Mouse (Mus musculus) liver, embryonic 11.5 days (tissue): Measurements from ENCODE around the gene Ap1ar. TPM values are rescaled to one million over a fixed set of nuclear protein-coding genes. Genes with fewer than 3 reads are reported as not detected.

ENCODE experiments used
- ATAC-seq: fragments of 200-750 bp; cut with Nextera tagmentation; replicated peaks from 2 replicates; pipeline ENCODE4 v1.8.0; 2017; ENCODE audit warnings: moderate number of reproducible peaks, mild to moderate bottlenecking, moderate TSS enrichment, moderate library complexity; ENCODE audit not compliant: low FRiP score
- DNase-seq: peaks from one replicate; pipeline ENCODE4 v3.0.0-alpha.2; 2017; ENCODE audit warnings: low spot score
- H3K27ac ChIP-seq: fragments of 300-500 bp; sonication (generic); 2 replicates; pipeline ENCODE4 v1.5.1; 2014; ENCODE audit warnings: mild to moderate bottlenecking, low read depth, low read length, control low read depth
- H3K27me3 ChIP-seq: fragments of 300-500 bp; sonication (generic); replicated peaks from 2 replicates; pipeline ENCODE4 v1.6.1; 2014; ENCODE audit warnings: low read length, mixed read lengths; ENCODE audit not compliant: control insufficient read depth, insufficient read depth
- H3K36me3 ChIP-seq: fragments of 300-500 bp; sonication (generic); 2 replicates; pipeline ENCODE4 v1.6.1; 2014; ENCODE audit warnings: mild to moderate bottlenecking, low read length, moderate library complexity, mixed read lengths; ENCODE audit not compliant: control insufficient read depth, insufficient read depth
- H3K4me1 ChIP-seq: fragments of 300-500 bp; sonication (generic); replicated peaks from 2 replicates; pipeline ENCODE4 v1.6.1; 2014; ENCODE audit warnings: low read length, mixed read lengths; ENCODE audit not compliant: control insufficient read depth, insufficient read depth
- H3K4me2 ChIP-seq: fragments of 300-500 bp; sonication (generic); 2 replicates; pipeline ENCODE4 v1.6.1; 2014; ENCODE audit warnings: mild to moderate bottlenecking, control low read depth, moderate library complexity
- H3K4me3 ChIP-seq: fragments of 300-500 bp; sonication (generic); 2 replicates; pipeline ENCODE4 v1.5.1; 2014; ENCODE audit warnings: low read depth, low read length, control low read depth
- H3K9ac ChIP-seq: fragments of 300-500 bp; sonication (generic); 2 replicates; pipeline ENCODE4 v1.6.1; 2014; ENCODE audit warnings: low read depth, low read length, control low read depth
- H3K9me3 ChIP-seq: fragments of 300-500 bp; sonication (generic); 2 replicates; pipeline ENCODE4 v1.6.1; 2016; ENCODE audit warnings: low read length, inconsistent platforms, mixed read lengths; ENCODE audit not compliant: control insufficient read depth
- WGBS: fragments of 180-500 bp; shearing (Covaris S2); extraction: QIAGEN DNeasy Blood & Tissue Kit; methylation state at CpG from one replicate; pipeline ENCODE4 v1.1.7; 2014; 5-methylcytosine and 5-hydroxymethylcytosine counted together
- polyA plus RNA-seq: library from polyadenylated mRNA; unstranded; fragments of >200 nt; fragmentation: Nextera tagmentation; extraction: Ambion mirVana; gene quantifications from 2 replicates; pipeline ENCODE4 v1.2.1, GENCODE M21; 2014

Ap1ar gene
- polyA plus RNA-seq, 1 experiment from 2014 or later, result 55.8 TPM

DNA sequence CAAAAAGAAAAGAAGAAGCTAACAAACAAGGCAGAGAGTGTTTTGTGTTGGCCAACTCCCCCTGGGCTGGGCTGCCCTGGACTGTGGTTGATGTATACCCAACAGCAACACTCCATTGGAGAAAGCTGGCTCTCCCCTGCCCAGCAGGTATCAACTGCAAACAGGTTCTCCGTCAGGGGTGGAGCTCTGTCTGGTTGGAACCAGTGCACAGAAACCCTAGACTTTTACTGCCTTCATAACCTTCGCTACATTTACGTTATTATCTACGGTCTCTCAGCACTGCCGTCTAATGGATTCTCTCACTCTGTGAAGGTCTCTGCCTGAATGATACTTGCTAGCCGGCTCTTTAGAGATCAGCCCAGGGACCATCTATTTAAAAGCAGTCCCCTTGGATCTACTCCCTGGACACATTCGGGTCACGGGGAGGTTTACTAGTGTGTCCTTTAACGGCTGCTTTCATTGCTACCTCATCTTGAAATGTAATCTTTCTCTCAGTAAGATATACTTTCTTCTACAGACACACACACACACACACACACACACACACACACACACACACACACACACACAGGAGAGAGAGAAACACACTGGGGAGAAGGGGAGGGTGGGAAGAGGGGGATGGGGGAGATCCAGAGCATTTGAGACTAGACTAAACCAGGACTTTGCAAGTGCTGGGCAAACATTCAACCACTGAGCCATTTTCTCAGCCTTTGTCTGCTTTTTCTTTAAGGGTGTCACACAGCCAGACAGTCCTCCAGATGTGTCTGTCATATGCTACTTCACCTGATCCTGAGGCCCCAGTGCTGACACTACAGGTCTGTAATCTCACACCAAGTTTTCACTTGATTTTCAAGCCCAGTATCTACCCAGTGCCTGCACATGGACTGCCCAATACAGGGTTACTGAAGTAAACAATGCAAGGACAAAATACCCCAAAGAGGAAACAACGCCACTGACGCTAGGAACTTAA is 18.3 kb downstream of the Ap1ar start:
- Histone ChIP-seq H3K27ac (no peak overlapping the region; the same call in 1 of the 2 replicates), H3K9me3 (no peaks in the 10 kb centered on the region), H3K27me3 (no peaks in the 10 kb centered on the region), H3K36me3 (peaks cover 19% of the 10 kb centered on the region), H3K9ac (no peak overlapping the region), H3K4me1 (peaks cover 6% of the 10 kb centered on the region), H3K4me2 (no peak overlapping the region), H3K4me3 (no peak overlapping the region)
- ATAC-seq (0 out of 2 replicates have a peak, but pooled peaks have one; percentile 29), DNase-seq (no peak)
- WGBS, result 80% methylated on average over 11 of the region's 11 CpGs

GRCm38 (mm10) chr3:127817120-127817683 is 20.1 kb downstream of the Ap1ar start:
- Histone ChIP-seq H3K4me2 (no peak overlapping the region), H3K9me3 (no peaks in the 10 kb centered on the region), H3K36me3 (peaks cover 21% of the 10 kb centered on the region), H3K4me3 (no peak overlapping the region), H3K27me3 (no peaks in the 10 kb centered on the region), H3K9ac (no peak overlapping the region), H3K27ac (no peak overlapping the region), H3K4me1 (peaks cover 6% of the 10 kb centered on the region)
- ATAC-seq, result no peak
- 74% methylated on average over 7 of the region's 7 CpGs for WGBS
- no peak for DNase-seq

- Histone ChIP-seq H3K4me1 (no peaks in the 10 kb centered on the region; the same call in 1 of the 2 replicates), H3K9ac (no peak overlapping the region), H3K36me3 (peaks cover 21% of the 10 kb centered on the region; the same call in 1 of the 2 replicates), H3K27me3 (no peaks in the 10 kb centered on the region), H3K9me3 (no peaks in the 10 kb centered on the region), H3K4me2 (no peak overlapping the region), H3K4me3 (no peak overlapping the region), H3K27ac (no peak overlapping the region)
- WGBS, result 93% methylated on average over 7 of the region's 7 CpGs
- DNase-seq (no peak), ATAC-seq (no peak)
These were observed 28.2 kb downstream of the Ap1ar start for GRCm38 (mm10) chr3:127809103-127809502.

- ATAC-seq (no peak), DNase-seq (no peak)
- Histone ChIP-seq H3K27ac (no peak overlapping the region), H3K4me1 (no peaks in the 10 kb centered on the region; the same call in 1 of the 2 replicates), H3K4me2 (no peak overlapping the region), H3K9ac (no peak overlapping the region), H3K36me3 (peaks cover 18% of the 10 kb centered on the region; the same call in 1 of the 2 replicates), H3K27me3 (no peaks in the 10 kb centered on the region), H3K4me3 (no peak overlapping the region), H3K9me3 (no peaks in the 10 kb centered on the region)
- WGBS, result 88% methylated on average over 5 of the region's 5 CpGs
These were observed 29.5 kb downstream of the Ap1ar start for GRCm38 (mm10) chr3:127807846-127808245.

DNA sequence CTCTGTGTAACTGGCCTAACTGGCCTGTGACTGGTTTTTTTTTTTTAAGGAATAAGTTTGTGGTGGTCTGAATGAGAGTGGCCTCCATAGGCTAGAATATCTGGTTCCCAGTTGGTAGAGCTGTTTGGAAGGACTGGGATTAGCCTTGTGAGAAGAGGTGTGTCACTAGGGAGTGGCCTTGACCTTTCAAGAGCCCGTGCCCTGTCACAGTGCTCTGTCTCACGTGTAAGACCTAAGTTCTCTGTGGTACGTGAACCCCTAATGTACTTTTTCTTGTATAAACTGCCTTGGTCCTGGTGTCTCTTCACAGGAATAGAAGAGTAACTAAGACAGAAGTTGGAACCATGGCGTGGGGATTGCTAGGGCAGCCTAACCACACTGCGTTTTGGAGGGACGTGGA is 31.3 kb downstream of the Ap1ar start:
- no peak overlapping the region for H3K27ac ChIP-seq
- 91% methylated on average over 6 of the region's 6 CpGs for WGBS
- H3K4me2 ChIP-seq, result no peak overlapping the region
- peaks cover 14% of the 10 kb centered on the region; the same call in 1 of the 2 replicates for H3K36me3 ChIP-seq
- H3K9ac ChIP-seq, result no peak overlapping the region
- H3K4me3 ChIP-seq, result no peak overlapping the region
- H3K27me3 ChIP-seq, result no peaks in the 10 kb centered on the region
- no peaks in the 10 kb centered on the region; the same call in 1 of the 2 replicates for H3K4me1 ChIP-seq
- ATAC-seq (no peak), DNase-seq (no peak)
- H3K9me3 ChIP-seq, result no peaks in the 10 kb centered on the region

GRCm38 (mm10) chr3:127805071-127805470 is 32.3 kb downstream of the Ap1ar start:
- no peak for ATAC-seq
- H3K27ac ChIP-seq, result no peak overlapping the region
- 91% methylated on average over 12 of the region's 12 CpGs for whole genome bisulfite sequencing
- H3K27me3 ChIP-seq, result no peaks in the 10 kb centered on the region
- no peak overlapping the region for H3K4me2 ChIP-seq
- no peak for DNase-seq
- no peak overlapping the region for H3K9ac ChIP-seq
- no peaks in the 10 kb centered on the region for H3K9me3 ChIP-seq
- H3K4me3 ChIP-seq, result no peak overlapping the region
- no peaks in the 10 kb centered on the region; the same call in 1 of the 2 replicates for H3K4me1 ChIP-seq
- H3K36me3 ChIP-seq, result peaks cover 14% of the 10 kb centered on the region; the same call in 1 of the 2 replicates

GRCm38 (mm10) chr3:127804439-127804838 is 32.9 kb downstream of the Ap1ar start:
- Histone ChIP-seq H3K27me3 (no peaks in the 10 kb centered on the region), H3K4me1 (no peaks in the 10 kb centered on the region; the same call in 1 of the 2 replicates), H3K27ac (no peak overlapping the region), H3K36me3 (peaks cover 10% of the 10 kb centered on the region; the same call in 1 of the 2 replicates), H3K9me3 (no peaks in the 10 kb centered on the region), H3K4me2 (no peak overlapping the region), H3K9ac (no peak overlapping the region), H3K4me3 (no peak overlapping the region)
- DNase-seq (no peak), ATAC-seq (peak; percentile 68)
- WGBS, result 67% methylated on average over 4 of the region's 4 CpGs

GRCm38 (mm10) chr3:127802814-127803213 is 34.5 kb downstream of the Ap1ar start:
- ATAC-seq, result no peak
- Histone ChIP-seq H3K9me3 (no peaks in the 10 kb centered on the region), H3K9ac (no peak overlapping the region), H3K27me3 (no peaks in the 10 kb centered on the region), H3K27ac (no peak overlapping the region), H3K4me2 (peak overlapping the region; percentile 38), H3K4me1 (no peaks in the 10 kb centered on the region; the same call in 1 of the 2 replicates), H3K4me3 (no peak overlapping the region), H3K36me3 (0 out of 2 replicates have a peak, but pooled peaks cover under 1% of the 10 kb centered on the region)
- DNase-seq, result no peak
- 50% methylated on average over 8 of the region's 8 CpGs for WGBS
